Mouse (Mus musculus) erythroblast, embryonic 14.5 days (primary cell): ENCODE measurements around the gene Xkr7.

Experiments
- GATA1 ChIP-seq: IDR thresholded peaks from 2 replicates; pipeline ENCODE4 v1.6.1; 2012; ENCODE audit warnings: low read length, inconsistent platforms, mixed read lengths
- TAL1 ChIP-seq: IDR thresholded peaks from 3 replicates; pipeline ENCODE4 v1.6.1; 2012; ENCODE audit warnings: low read length, inconsistent platforms, mixed read lengths

- TF ChIP-seq TAL1, result no peak
- no peak for TF ChIP-seq GATA1
Measured at GRCm38 (mm10) chr2:153074651-153075050, 43.0 kb downstream of the Xkr7 start.
